Mouse (Mus musculus) lung, postnatal 0 days (tissue): Measurements from ENCODE around the gene Tekt5. TPM values are rescaled to one million over a fixed set of nuclear protein-coding genes. Genes with fewer than 3 reads are reported as not detected.

Experiments
- ATAC-seq: fragments of 200-750 bp; cut with Nextera tagmentation; 2 replicates; pipeline ENCODE4 v1.8.0; 2017; ENCODE audit warnings: moderate library complexity
- DNase-seq: peaks from one replicate; pipeline ENCODE4 v3.0.0-alpha.2; 2016; ENCODE audit warnings: low spot score
- H3K27ac ChIP-seq: fragments of 300-500 bp; sonication (generic); 2 replicates; pipeline ENCODE4 v1.5.1; 2014; ENCODE audit warnings: antibody characterized with exemption, mild to moderate bottlenecking, low read length, mixed read lengths
- H3K27me3 ChIP-seq: fragments of 300-500 bp; sonication (generic); replicated peaks from 2 replicates; pipeline ENCODE4 v1.6.1; 2014; ENCODE audit warnings: low read length, mixed read lengths; ENCODE audit not compliant: insufficient read depth
- H3K36me3 ChIP-seq: fragments of 300-500 bp; sonication (generic); 2 replicates; pipeline ENCODE4 v1.6.1; 2014; ENCODE audit warnings: low read length, mixed read lengths; ENCODE audit not compliant: insufficient read depth
- H3K4me1 ChIP-seq: fragments of 300-500 bp; sonication (generic); 2 replicates; pipeline ENCODE4 v1.6.1; 2014; ENCODE audit warnings: antibody characterized with exemption, low read depth, low read length, mixed read lengths; ENCODE audit not compliant: insufficient read depth
- H3K4me2 ChIP-seq: fragments of 300-500 bp; sonication (generic); replicated peaks from 2 replicates; pipeline ENCODE4 v1.6.1; 2014; ENCODE audit warnings: low read depth, mild to moderate bottlenecking, low read length, moderate library complexity, mixed read lengths
- H3K4me3 ChIP-seq: fragments of 300-500 bp; sonication (generic); 2 replicates; pipeline ENCODE4 v1.5.1; 2014; ENCODE audit warnings: low read depth, low read length
- H3K9ac ChIP-seq: fragments of 300-500 bp; sonication (generic); replicated peaks from 2 replicates; pipeline ENCODE4 v1.6.1; 2014; ENCODE audit warnings: low read depth, mild to moderate bottlenecking
- H3K9me3 ChIP-seq: fragments of 300-500 bp; sonication (generic); 2 replicates; pipeline ENCODE4 v1.6.1; 2016; ENCODE audit warnings: low read length, mixed read lengths
- CTCF ChIP-seq: IDR thresholded peaks from 2 replicates; pipeline ENCODE4 v1.5.1; 2016; ENCODE audit warnings: antibody characterized with exemption, mild to moderate bottlenecking
- EP300 ChIP-seq: IDR thresholded peaks from 2 replicates; pipeline ENCODE4 v1.6.1; 2016; ENCODE audit warnings: antibody characterized with exemption, mild to moderate bottlenecking, control low read depth
- WGBS: fragments of 180-500 bp; shearing (Covaris S2); extraction: QIAGEN DNeasy Blood & Tissue Kit; methylation state at CpG from one replicate; pipeline ENCODE4 v1.1.7; 2014; 5-methylcytosine and 5-hydroxymethylcytosine counted together
- polyA plus RNA-seq: library from polyadenylated mRNA; unstranded; fragments of >200 nt; fragmentation: Nextera tagmentation; extraction: Ambion mirVana; gene quantifications from 2 replicates; pipeline ENCODE4 v1.2.1, GENCODE M21; 2015

Tekt5 gene
- polyA plus RNA-seq, 1 experiment from 2014 or later = 9.9 TPM

- H3K4me2 ChIP-seq = no peak overlapping the region
- WGBS = 42% methylated on average over 10 of the region's 10 CpGs
- ATAC-seq = no peak
- H3K27me3 ChIP-seq = no peaks in the 10 kb centered on the region
- peak; percentile 59 for DNase-seq
- H3K9ac ChIP-seq = no peak overlapping the region
- H3K27ac ChIP-seq = no peak overlapping the region
- no peak overlapping the region for H3K4me3 ChIP-seq
- TF ChIP-seq CTCF = no peak
- TF ChIP-seq EP300 = peak; percentile 74
- H3K9me3 ChIP-seq = no peaks in the 10 kb centered on the region
- peaks cover 2% of the 10 kb centered on the region; the same call in 1 of the 2 replicates for H3K4me1 ChIP-seq
- no peaks in the 10 kb centered on the region for H3K36me3 ChIP-seq
These were observed 78.6 kb downstream of the Tekt5 start for GRCm38 (mm10) chr16:10316493-10317196.

DNA sequence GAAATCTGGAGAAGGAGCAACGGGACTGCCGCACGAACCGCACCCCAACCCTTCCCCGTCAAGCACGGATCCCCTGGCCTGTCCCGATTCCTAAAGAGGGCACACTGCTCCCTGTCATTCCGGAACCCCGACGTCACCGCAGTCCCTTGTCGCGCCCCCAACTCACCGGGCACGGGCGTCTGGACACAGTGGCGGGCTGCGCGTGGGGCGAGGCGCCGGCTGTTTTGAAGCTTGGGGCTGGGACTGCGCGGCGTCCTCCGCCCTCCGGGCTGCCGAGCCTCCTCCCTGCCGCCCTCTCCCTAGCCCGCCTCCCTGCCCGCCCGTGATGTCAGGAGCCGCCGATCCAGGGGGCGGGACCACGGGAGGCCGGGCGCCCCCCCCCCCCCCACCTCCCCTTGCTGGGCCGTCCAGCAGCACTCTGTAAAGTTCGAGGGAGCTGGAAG, 81.6 kb downstream of the Tekt5 start, which contains the start of gene Emp2:
TSS of gene Emp2 (minus strand) at position 323 of the 443 bp plus-strand sequence.
- Histone ChIP-seq H3K36me3 (0 out of 2 replicates have a peak, but pooled peaks cover 2% of the 10 kb centered on the region), H3K4me2 (peak within 1 kb of the TSS; percentile 73), H3K27me3 (no peaks in the 10 kb centered on the region), H3K9ac (peak within 1 kb of the TSS; percentile 94), H3K27ac (peak within 1 kb of the TSS; percentile 97), H3K4me1 (peaks cover 4% of the 10 kb centered on the region; the same call in 1 of the 2 replicates), H3K4me3 (peak within 1 kb of the TSS; percentile 84), H3K9me3 (no peaks in the 10 kb centered on the region)
- DNase-seq (peak; percentile 94), ATAC-seq (peak; percentile 93)
- TF ChIP-seq CTCF = no peak
- TF ChIP-seq EP300 = no peak
- 1% methylated on average over 29 of the region's 40 CpGs for WGBS

DNA sequence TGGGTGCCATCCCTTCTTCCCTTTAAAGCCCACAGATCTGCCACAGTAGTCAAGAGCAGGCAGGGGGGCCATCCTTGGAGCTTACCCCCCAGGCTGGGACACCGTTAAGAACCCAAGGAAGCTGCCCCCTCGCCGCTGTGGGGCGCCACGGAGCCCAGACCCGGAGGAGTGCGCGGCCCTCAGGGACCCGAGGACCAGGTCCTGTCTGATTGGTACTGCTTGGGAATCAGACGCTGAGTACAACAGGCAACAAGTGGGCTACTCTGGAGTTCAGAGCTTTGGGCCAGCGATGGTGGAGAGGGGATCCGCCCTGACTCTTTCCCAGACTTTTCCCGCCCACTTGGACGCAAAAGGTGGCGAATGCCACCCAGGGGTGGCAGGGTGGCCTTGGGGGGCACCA, 82.1 kb downstream of the Tekt5 start:
- peak overlapping the region; percentile 97 for H3K27ac ChIP-seq
- no peaks in the 10 kb centered on the region for H3K27me3 ChIP-seq
- H3K4me2 ChIP-seq = peak overlapping the region; percentile 73
- ATAC-seq (peak; percentile 68), DNase-seq (peak; percentile 72)
- H3K4me3 ChIP-seq = peak overlapping the region; percentile 84
- H3K9ac ChIP-seq = peak overlapping the region; percentile 94
- H3K4me1 ChIP-seq = peaks cover 4% of the 10 kb centered on the region; the same call in 1 of the 2 replicates
- no peaks in the 10 kb centered on the region for H3K9me3 ChIP-seq
- H3K36me3 ChIP-seq = 0 out of 2 replicates have a peak, but pooled peaks cover 6% of the 10 kb centered on the region
- 2% methylated on average over 15 of the region's 15 CpGs for WGBS
- peak; percentile 65 for TF ChIP-seq CTCF
- TF ChIP-seq EP300 = no peak

DNA sequence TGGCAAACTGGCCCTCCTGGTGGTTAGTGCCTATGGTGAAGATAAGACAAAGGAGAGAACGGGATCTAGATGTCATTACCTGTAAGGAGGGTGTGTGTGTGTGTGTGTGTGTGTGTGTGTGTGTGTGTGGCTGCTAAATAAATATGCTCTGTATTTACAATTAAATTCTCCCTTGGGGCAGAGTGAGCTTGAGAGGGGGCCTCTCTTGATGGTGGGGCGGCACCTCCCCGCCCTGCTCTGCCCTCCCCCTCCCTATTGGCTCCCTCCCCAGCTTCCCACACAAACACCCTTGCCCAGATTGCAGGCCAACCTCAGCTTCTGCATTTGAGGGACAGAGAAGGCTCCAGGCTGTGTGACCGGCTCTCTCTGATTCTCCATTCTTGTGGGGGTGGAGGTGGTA, 83.3 kb downstream of the Tekt5 start:
- Histone ChIP-seq H3K27me3 (no peaks in the 10 kb centered on the region), H3K9me3 (no peaks in the 10 kb centered on the region), H3K4me2 (peak overlapping the region; percentile 73), H3K4me3 (peak overlapping the region; percentile 84), H3K9ac (peak overlapping the region; percentile 94), H3K27ac (peak overlapping the region; percentile 97), H3K4me1 (peaks cover 4% of the 10 kb centered on the region; the same call in 1 of the 2 replicates), H3K36me3 (0 out of 2 replicates have a peak, but pooled peaks cover 9% of the 10 kb centered on the region)
- DNase-seq = peak; percentile 69
- TF ChIP-seq EP300 = peak; percentile 68
- no peak for TF ChIP-seq CTCF
- 37% methylated on average over 3 of the region's 4 CpGs for WGBS
- peak; percentile 41 for ATAC-seq

- ATAC-seq (no peak), DNase-seq (peak; percentile 20)
- H3K9ac ChIP-seq = peak overlapping the region; percentile 50
- 0 out of 2 replicates have a peak, but pooled peaks cover 9% of the 10 kb centered on the region for H3K36me3 ChIP-seq
- WGBS = 34% methylated on average over 3 of the region's 3 CpGs
- no peaks in the 10 kb centered on the region for H3K9me3 ChIP-seq
- TF ChIP-seq CTCF (no peak), EP300 (no peak)
- H3K4me3 ChIP-seq = peak overlapping the region; percentile 84; the same call in 1 of the 2 replicates
- no peaks in the 10 kb centered on the region for H3K27me3 ChIP-seq
- peaks cover 4% of the 10 kb centered on the region; the same call in 1 of the 2 replicates for H3K4me1 ChIP-seq
- peak overlapping the region; percentile 73 for H3K4me2 ChIP-seq
- peak overlapping the region; percentile 97 for H3K27ac ChIP-seq
These were observed 84.2 kb downstream of the Tekt5 start for GRCm38 (mm10) chr16:10311086-10311485.

DNA sequence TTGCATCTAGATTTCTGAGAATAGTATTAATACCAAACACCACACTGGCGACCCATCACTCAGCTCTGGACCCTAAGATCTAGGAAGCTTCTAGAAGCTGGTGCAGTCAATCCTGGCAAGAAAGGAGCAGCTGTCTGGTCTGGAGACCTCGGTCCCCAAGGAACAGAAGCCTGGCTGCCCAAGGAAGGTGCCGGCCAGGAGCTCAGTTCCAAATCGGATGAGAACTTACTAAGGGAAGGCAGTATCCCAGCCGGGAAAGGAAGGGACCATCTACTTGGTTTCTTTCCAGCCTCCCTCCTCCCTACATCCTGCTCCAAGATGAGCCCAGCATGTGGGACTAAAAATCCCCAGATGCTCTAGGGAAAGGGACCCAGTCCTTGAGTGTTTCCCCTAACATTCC, 84.8 kb downstream of the Tekt5 start:
- Histone ChIP-seq H3K9me3 (no peaks in the 10 kb centered on the region), H3K27ac (peak overlapping the region; percentile 97), H3K4me1 (peaks cover 4% of the 10 kb centered on the region; the same call in 1 of the 2 replicates), H3K4me2 (peak overlapping the region; percentile 73), H3K27me3 (no peaks in the 10 kb centered on the region), H3K9ac (peak overlapping the region; percentile 50), H3K36me3 (0 out of 2 replicates have a peak, but pooled peaks cover 9% of the 10 kb centered on the region), H3K4me3 (peak overlapping the region; percentile 84)
- ATAC-seq = no peak
- no peak for DNase-seq
- no peak for TF ChIP-seq CTCF
- TF ChIP-seq EP300 = no peak
- WGBS = 42% methylated on average over 5 of the region's 5 CpGs

Other genes starting within 250 kb of the Tekt5 start
- gene Rpl39l, start 225.3 kb downstream of the Tekt5 start, polyA plus RNA-seq = 0.31 TPM in 1 of 2 replicates, not detected in the other
- 0.05 and 0.23 TPM in 2 replicates for gene Atf7ip2, start 202.8 kb downstream of the Tekt5 start, polyA plus RNA-seq
- 584 and 640 TPM in 2 replicates for gene Emp2, start 81.5 kb downstream of the Tekt5 start, polyA plus RNA-seq
- gene Nubp1, start 16.5 kb upstream of the Tekt5 start, polyA plus RNA-seq = 31.2 and 31.6 TPM in 2 replicates
- 1.6 and 1.7 TPM in 2 replicates for gene Tvp23a, start 51.9 kb upstream of the Tekt5 start, polyA plus RNA-seq
- gene Ciita, start 84.6 kb upstream of the Tekt5 start, polyA plus RNA-seq = 1.3 and 1.4 TPM in 2 replicates
- 19.2 and 19.4 TPM in 2 replicates for gene Dexi, start 147.6 kb upstream of the Tekt5 start, polyA plus RNA-seq
- 32.0 and 34.6 TPM in 2 replicates for gene Clec16a, start 149.8 kb upstream of the Tekt5 start, polyA plus RNA-seq